Mouse (Mus musculus): ENCODE measurements around the gene Gm42742.

Gene Gm42742

DNA sequence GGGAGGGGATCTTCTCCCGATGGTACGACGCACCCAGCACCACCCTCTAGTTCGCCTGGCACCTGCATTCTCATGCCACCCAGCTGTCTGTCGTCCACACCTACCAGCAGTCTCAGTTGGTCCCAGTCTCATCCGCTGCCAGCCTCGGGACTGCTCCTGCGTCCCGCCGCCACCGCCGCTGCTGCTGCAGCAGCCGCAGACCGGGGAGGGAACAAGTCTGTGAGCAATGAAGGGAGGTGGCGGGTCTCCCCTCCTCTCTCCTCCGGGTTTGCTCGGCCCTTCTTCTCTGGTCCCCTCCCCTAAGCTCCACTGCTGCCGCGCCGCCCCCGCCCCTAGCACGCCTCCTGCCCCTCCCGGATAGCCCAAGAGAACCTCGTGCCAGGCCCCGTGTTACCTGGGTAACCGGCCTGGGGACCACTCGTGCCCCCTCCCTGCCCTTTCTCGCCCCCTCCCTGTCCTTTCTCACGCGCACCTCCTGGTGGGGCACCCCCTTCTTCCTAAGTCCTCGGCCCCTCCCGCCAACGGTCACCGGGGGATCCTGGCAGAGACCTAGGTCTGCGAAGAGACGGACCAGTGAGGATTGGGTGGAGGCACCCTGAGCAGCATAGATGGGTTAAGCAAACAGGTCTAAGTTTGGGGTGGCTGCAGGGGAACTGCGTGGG lies at the start of gene Gm42742, which contains the start of gene Prrt2:
Gene Gm42742, minus strand, starts transcription at position 197 of the 662 bp plus-strand sequence.
Gene Prrt2, minus strand, starts transcription at position 311 of the 662 bp plus-strand sequence.
- peak; percentile 21 for ATAC-seq (ENCODE audit: low TSS enrichment)

DNA sequence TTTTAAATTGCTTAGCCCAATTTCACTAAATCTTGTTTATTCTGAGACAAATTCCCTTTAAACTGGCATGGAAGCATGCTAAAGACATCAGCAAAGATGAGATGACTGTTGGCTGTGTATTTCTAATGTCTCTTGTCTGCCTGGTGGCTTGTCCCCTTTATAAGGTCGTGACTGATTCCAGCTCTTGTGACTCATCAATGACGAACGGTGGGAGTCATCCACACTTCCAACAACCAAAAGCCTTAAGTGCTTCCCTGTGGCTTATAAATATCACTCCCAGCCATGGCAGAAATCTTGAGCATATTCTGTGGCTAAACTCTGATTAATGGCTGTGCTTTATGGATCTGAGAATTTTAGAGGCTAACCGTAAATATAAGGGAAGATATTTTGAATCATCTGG lies 45.4 kb upstream of the Gm42742 start:
- ATAC-seq (ENCODE audit: low TSS enrichment) = no peak

DNA sequence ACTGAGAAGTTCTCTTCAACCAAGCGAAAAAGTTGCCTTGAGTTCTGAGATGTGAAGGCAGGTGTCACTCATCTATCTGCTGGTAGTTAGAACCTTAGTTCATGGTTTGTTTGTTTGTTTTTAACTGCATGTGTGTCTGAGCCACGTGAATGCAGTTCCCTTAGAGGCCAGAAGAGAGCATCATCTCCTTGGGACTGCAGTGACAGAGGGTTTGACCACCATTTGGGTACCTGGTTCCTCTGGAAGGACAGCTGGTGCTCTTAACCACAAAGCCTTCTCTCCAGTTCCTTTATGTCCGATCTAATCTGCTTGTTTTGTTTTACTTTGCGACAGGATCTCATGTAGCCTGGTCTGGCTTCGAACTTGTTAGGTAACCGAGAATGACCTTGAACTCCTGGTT lies 44.6 kb upstream of the Gm42742 start:
- ATAC-seq (ENCODE audit: low TSS enrichment) = no peak

DNA sequence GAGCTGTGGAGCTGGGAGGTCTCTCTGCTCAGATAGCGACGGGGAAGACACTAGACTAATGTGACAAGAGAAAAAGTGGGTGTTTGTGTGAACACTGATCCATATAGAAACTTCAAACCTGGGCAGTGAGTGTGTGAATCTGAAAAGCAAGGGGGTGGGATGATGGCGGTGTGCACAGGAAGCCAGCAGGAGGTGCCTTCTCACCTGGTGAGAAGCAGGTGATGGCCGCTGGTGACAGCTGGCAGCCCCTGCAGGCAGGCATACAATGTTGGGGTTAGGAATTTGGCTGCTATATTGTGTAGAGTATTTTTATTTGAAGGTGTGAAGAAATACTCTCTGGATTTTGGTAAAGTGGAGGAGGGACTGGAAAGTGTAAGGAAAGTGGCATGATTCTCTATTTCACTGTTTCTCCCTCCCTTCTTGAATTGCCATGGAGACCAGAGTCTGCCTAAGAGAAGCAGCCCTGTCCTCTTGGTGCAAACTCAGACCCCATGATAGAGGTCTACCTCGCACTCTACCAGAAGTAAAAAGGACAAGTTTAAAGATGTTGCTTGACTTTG lies 34.2 kb upstream of the Gm42742 start:
- ATAC-seq (ENCODE audit: low TSS enrichment) = peak; percentile 76

GRCm38 (mm10) chr7:127041851-127042672 lies 21.2 kb upstream of the Gm42742 start, which contains the start of gene Kif22:
Gene Kif22 (minus strand): TSS chr7:127042471.
- peak; percentile 94 for ATAC-seq (ENCODE audit: low TSS enrichment)

- ATAC-seq (ENCODE audit: low TSS enrichment) = no peak
Observed at GRCm38 (mm10) chr7:127031244-127031643, 10.3 kb upstream of the Gm42742 start.

- no peak for ATAC-seq (ENCODE audit: low TSS enrichment)
Observed at GRCm38 (mm10) chr7:127030172-127030571, 9.3 kb upstream of the Gm42742 start.

- ATAC-seq (ENCODE audit: low TSS enrichment) = no peak
Observed at GRCm38 (mm10) chr7:127027885-127028284, 7.0 kb upstream of the Gm42742 start.

- ATAC-seq (ENCODE audit: low TSS enrichment) = peak; percentile 64
Observed at GRCm38 (mm10) chr7:127026984-127027726, 6.3 kb upstream of the Gm42742 start, which contains the start of gene Maz. Gene Maz (minus strand): TSS chr7:127027037.

- no peak for ATAC-seq (ENCODE audit: low TSS enrichment)
Observed at GRCm38 (mm10) chr7:127026616-127026983, 5.7 kb upstream of the Gm42742 start.

GRCm38 (mm10) chr7:127026161-127026600 lies 5.3 kb upstream of the Gm42742 start:
- ATAC-seq (ENCODE audit: low TSS enrichment) = no peak

- ATAC-seq (ENCODE audit: low TSS enrichment) = no peak
Observed at GRCm38 (mm10) chr7:127025556-127026160, 4.8 kb upstream of the Gm42742 start.

GRCm38 (mm10) chr7:127024755-127025555 lies 4.1 kb upstream of the Gm42742 start:
- ATAC-seq (ENCODE audit: low TSS enrichment) = peak; percentile 17; the same call in 1 of the 2 replicates

DNA sequence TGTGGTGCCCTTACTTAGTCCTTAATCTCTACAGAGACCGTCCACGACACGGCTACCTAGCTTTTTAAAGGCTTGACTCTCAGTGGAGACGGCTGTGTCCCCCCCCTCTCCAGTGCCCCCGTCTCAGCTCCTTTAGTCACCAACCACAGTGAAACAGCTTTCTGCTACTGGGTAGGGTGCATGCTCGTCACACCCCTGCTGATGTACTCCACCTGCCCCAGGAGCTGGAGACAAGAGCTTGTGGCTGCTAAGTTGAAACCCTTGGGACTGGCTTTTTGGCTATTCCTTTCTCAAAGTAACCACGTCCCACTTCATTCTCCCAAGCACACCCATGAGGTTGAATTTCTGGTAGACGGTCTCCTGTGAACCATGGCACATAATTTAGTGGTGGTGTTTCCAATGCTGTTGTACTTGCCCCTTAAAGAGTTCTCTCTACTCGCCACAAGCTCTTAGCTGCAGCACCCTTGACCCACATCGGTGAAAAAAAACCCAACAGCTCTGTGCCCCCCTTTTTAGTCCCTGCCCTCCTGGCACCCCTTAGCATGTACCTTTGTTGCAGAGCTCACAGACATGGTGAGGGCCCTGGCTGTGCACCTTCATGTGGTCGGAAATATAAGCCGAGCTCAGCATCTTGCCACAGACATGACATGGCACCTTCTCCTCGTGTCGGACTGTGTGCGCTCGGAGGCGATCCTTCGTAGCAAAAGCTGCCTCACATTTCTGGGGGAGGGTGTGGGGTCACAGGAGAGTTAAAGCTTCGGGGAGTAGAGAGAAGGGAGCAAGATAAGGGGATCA lies 3.2 kb upstream of the Gm42742 start:
- ATAC-seq (ENCODE audit: low TSS enrichment) = no peak

- no peak for ATAC-seq (ENCODE audit: low TSS enrichment)
Observed at GRCm38 (mm10) chr7:127023272-127023691, 2.4 kb upstream of the Gm42742 start.

DNA sequence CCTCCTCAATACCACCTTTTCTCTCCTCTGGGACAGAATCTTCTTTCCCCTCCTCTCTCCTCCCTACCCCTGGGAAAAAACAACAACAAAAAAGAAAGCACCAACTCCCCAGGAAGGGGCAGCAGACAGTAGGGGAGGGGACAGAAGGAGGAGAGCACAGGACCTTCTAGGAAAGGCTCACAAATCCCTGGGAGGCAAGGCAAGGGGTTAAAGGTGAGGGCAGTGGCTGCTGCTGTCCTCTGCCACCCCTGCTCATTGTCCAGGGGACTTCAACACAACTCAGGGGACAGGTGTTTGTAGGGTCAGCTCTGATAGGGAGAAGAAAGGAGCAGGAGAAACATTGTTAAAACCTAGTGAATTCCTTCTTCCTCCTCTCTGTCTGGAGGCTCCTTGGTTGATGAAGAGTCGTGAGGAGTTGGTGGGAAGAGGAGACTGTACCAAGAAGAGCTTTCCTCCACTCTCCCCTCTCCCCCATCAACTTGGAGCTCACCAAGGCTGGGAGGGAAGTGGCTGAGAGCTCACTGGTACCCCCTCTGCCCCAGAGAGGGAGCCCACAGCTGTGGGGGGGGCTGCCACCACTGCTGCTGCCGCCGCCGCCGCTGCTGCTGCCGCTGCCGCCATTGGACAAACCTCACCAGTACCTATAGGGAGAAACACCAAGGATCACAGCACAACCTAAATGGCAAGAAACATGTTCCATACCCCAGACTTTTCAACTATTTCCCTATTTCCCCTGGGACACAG lies 1.8 kb upstream of the Gm42742 start:
- no peak for ATAC-seq (ENCODE audit: low TSS enrichment)

DNA sequence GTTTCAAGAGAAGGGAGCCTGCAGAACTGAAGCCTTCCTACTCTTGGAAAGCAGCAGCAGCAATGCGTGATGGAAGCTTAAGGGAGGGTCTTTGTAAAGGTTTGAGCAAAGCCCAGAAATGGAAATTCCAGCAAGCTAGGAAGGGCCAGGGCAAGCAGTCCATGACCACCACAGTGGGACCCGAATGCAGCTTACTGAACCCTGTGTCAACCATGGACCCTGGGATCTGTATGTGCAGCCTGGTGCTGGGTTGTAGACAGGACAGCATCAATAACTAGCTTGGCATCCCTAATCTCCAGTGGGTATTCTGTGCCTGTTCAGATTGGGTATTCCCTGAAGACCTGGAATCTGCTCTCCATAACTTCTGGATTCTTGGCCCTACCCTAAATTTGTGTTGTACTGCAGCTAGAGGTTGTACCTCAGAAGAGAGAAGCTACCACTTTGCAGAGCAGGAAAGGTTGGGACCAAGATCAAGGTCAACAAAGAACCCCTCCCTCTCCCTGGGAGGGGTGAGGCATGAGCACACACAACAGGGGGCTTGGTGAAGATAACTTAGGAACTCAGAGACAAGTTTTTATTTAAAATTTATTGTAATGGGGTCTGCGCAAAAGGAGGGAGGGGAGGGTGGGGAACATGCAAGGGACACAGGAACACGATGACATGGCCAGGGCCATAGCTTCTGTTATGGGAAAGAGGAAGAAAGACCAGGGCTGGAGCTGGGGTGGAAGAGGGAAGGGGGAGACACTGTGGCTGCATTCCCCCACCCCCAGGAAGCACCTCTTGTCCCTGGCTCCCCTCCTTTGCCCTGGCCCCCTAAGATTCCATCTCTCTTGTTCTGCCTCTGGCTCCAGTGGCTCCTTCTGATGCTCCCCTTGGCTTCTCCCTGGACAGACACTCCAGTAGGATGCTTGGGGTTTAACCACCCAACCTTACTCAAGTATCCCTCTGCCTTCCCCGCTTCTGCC lies 948 bp upstream of the Gm42742 start:
- no peak for ATAC-seq (ENCODE audit: low TSS enrichment)

- ATAC-seq (ENCODE audit: low TSS enrichment) = no peak
Observed at GRCm38 (mm10) chr7:127020491-127020890, 406 bp downstream of the Gm42742 start.

Data from frontal cortex, adult (tissue).